Mouse (Mus musculus) adrenal gland, postnatal 10 days (tissue): ENCODE results near the gene Gpld1. TPM values are rescaled to one million over a fixed set of nuclear protein-coding genes. Genes with fewer than 3 reads are reported as not detected.

Experiments used
- DNase-seq: peaks from one replicate; pipeline ENCODE4 v3.0.0; 2021; ENCODE audit warnings: mixed read lengths
- total RNA-seq, 2 experiments: library from RNA; stranded (reverse); gene quantifications; 2 replicates each; pipeline ENCODE4 v1.2.3; 2021

Gpld1 gene
- total RNA-seq, 2 experiments from 2014 or later: 7.2 to 14.2 TPM

DNA sequence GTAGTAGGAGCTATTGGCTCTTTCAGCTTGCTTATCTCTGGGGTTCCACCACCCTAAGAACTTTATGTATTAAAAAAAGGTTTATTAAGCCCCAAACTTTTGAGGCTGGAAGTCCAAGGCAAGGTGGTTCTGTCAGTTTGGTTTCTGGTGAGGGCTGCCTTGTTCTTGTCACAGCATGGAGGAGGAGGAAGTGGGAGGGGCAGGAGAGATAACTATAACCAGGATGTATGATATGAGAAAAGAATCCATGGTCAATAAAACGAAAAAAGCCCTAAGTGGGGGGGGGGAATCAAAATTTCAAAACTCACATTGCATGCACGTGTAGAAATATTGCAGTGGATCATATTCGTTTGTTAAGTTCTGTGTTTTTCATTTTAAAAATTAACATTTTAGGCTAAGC, 80.2 kb downstream of the Gpld1 start:
- DNase-seq: no peak

DNA sequence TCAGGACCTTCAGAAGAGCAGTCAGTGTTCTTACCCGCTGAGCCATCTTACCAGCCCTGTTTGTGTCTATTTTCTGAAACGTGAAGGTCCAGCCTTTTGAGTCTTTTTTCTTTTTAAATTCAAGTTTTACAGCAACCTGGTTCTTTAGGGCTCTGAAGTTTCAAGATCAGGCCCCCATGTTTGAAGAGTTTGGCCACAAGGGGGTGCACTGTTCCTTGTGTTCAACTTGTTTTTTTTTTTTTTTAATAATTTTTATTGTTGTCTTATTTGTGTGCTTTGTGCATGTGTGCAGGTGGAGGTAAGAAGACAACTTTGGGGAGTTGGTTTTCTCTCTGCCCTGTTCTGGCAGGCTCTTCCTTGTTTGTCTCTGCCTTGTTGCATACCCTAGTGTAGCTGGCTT, 81.7 kb downstream of the Gpld1 start:
- DNase-seq: peak; percentile 65

DNA sequence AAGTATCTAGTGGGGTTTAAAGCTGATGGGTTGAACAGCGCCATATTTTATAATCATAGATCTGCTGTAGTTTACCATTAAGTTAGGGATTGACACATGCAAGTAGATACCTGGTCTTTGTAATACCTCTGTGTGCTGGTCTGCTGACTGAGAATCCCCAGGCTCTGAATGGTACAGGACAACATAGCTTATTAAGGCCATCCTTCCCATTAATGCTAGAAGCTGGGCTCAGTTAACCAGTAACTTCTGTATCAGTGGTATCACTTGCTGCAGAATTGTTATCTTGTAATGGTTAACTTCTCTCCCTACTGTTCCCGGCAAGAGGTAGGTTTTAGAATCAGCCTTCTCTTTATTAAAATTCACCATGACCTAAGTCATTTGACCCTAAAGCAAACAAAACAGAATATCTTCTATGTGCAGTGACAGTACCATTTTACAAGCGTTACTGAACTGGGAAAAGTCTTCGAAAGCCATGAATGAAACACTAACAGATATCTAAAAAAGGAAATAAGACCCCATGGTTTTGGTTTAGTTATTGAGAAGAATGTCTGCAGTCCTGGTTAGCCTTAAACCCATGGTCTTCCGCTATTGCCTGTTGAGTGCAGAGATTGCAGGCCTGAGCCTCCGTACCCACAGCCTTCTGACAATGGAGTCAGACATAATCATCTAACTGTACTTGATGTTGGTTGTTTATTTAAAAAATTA, 83.6 kb downstream of the Gpld1 start:
- DNase-seq: no peak

DNA sequence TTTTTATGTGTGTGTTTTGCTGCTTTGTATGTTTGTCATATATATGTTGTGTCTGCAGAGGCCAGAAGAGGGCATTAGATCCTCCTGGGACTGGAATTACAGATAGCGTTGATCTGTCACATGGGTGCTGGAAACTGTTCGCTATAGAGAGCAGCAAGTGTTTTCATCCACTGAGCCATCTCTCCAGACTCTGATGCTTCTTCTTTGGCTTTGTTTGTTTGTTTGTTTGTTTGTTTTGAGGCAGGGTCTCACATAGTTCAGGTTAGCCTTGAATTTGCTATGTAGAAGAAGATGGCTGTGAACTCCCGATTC, 84.1 kb downstream of the Gpld1 start:
- DNase-seq: no peak

DNA sequence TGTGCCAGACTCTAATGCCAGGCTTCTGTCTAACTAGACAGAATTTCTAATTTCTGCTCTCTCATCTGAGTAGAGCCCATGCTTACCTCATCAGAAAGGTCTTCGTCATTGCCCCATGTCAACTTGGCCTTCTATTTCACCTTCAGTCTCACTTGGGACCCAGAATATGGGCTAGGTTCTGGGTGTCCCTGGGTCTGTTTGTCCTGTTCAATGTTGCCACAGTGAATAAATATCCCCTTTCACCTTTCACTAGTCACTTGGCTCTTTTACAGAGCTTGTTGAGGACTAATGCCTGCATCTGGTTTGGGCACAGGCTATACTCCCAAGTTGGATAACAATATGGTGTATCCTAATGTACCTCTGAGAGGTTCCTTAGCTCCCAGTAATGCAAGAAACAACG, 96.5 kb downstream of the Gpld1 start:
- DNase-seq: no peak

Other genes with a start within 250 kb of the Gpld1 start
- not detected for gene Armh2, start 201.9 kb upstream of the Gpld1 start, total RNA-seq
- 10 to 100 TPM; 19.9 to 31.3 TPM for gene Gmnn, start 181.2 kb upstream of the Gpld1 start, total RNA-seq
- gene BC005537, start 141.5 kb upstream of the Gpld1 start, total RNA-seq: 100 to 1,000 TPM; 149 to 152 TPM
- 100 to 1,000 TPM; 125 to 155 TPM for gene Acot13, start 111.6 kb upstream of the Gpld1 start, total RNA-seq
- gene Tdp2, start 111.5 kb upstream of the Gpld1 start, total RNA-seq: 10 to 100 TPM; 23.1 to 31.6 TPM
- 1 to 10 TPM; 1.2 to 1.4 TPM for gene D130043K22Rik, start 98.0 kb upstream of the Gpld1 start, total RNA-seq
- 10 to 100 TPM; 16.6 to 19.7 TPM for gene Aldh5a1, start 5.5 kb upstream of the Gpld1 start, total RNA-seq
- 10 to 100 TPM; 45.6 to 73.5 TPM for gene Mrs2, start 77.2 kb downstream of the Gpld1 start, total RNA-seq
- gene Dcdc2a, start 112.9 kb downstream of the Gpld1 start, total RNA-seq: under 1 TPM; 0.58 to 0.99 TPM